Mouse (Mus musculus) embryonic stem cell, embryonic (primary cell): ENCODE results near the gene Fcrlb.

Experiments used
- CTCF ChIA-PET, 4 experiments: fragments of 300-600 bp in 2 of 4; fragments of 350-600 bp in 2 of 4; sonication (Branson Sonifier 250); formaldehyde crosslinking; loops; one replicate each; lab custom pipeline; 2022; ENCODE audit warnings: inconsistent platforms in 2 of 4; lab: Charles Lee
- POLR2A ChIA-PET, 4 experiments: fragments of 300-600 bp in 2 of 4; fragments of 350-600 bp in 2 of 4; sonication (Branson Sonifier 250); formaldehyde crosslinking; loops; one replicate each; lab custom pipeline; 2022; ENCODE audit warnings: antibody characterized with exemption in 4 of 4, inconsistent platforms in 1 of 4; lab: Charles Lee

Gene Fcrlb

GRCm38 (mm10) chr1:170866992-170867690, 45.6 kb downstream of the Fcrlb start:
- ChIA-PET POLR2A (interaction anchor here (0.7 to 17.0 kb wide), 49 partner anchors 9 to 602 kb away, joined by 3 to 329 read pairs (median 4); partner anchors contain the start of genes Dusp12 (in 3 of the 4) and Gm26620 (in 3 of the 4)), CTCF (interaction anchor here in 3 of 4 experiments (0.7 to 1.4 kb wide), 4 partner anchors 18 to 34 kb away, joined by 3 to 6 read pairs (median 4); partner anchors contain the start of genes Dusp12 (in 1 of the 3) and Gm26620 (in 1 of the 3))

- POLR2A ChIA-PET: interaction anchor here in 2 of 4 experiments (1.0 to 17.0 kb wide), 3 partner anchors 12 to 25 kb away, joined by 4 to 329 read pairs (median 25); partner anchors contain the start of genes Dusp12 (in 1 of the 2) and Gm26620 (in 1 of the 2)
- CTCF ChIA-PET: interaction anchor here in 1 of 4 experiments (0.9 kb wide), 1 partner anchor 101 kb away, joined by 3 read pairs; no protein-coding TSS in a partner anchor
These were observed 47.3 kb downstream of the Fcrlb start for GRCm38 (mm10) chr1:170865406-170865805.

GRCm38 (mm10) chr1:170864754-170865153, 48.0 kb downstream of the Fcrlb start:
- CTCF ChIA-PET: interaction anchor here in 2 of 4 experiments (0.6 to 0.9 kb wide), 2 partner anchors 100 to 268 kb away, joined by 3 to 4 read pairs; no protein-coding TSS in a partner anchor
- POLR2A ChIA-PET: interaction anchor here in 1 of 4 experiments (1.1 to 17.0 kb wide), 3 partner anchors 10 to 164 kb away, joined by 4 to 329 read pairs (median 5); partner anchors contain the start of genes Dusp12 and Gm26620

DNA sequence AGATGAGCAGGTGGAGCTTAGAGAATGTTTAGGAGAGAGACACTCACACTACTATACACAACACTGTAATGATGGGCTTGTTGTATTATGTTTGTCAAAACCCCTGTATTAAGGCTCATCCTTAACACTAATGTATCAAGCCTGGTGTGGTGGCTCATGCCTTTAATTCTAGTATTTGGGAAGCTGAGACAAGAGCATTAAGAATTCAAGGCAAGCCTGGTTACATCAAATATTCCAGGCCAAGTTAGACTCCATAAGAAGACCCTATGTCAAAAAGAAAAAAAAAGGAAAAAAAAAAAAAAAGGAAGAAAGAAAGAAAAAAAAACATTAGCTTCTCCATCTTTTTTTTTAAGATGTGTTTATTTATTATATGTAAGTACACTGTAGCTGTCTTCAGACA, 48.5 kb downstream of the Fcrlb start:
- CTCF ChIA-PET: interaction anchor here in 1 of 4 experiments (0.9 kb wide), 1 partner anchor 100 kb away, joined by 3 read pairs; no protein-coding TSS in a partner anchor
- POLR2A ChIA-PET: interaction anchor here in 1 of 4 experiments (0.7 to 1.9 kb wide), 3 partner anchors 10 to 164 kb away, joined by 3 to 5 read pairs (median 4); no protein-coding TSS in a partner anchor

DNA sequence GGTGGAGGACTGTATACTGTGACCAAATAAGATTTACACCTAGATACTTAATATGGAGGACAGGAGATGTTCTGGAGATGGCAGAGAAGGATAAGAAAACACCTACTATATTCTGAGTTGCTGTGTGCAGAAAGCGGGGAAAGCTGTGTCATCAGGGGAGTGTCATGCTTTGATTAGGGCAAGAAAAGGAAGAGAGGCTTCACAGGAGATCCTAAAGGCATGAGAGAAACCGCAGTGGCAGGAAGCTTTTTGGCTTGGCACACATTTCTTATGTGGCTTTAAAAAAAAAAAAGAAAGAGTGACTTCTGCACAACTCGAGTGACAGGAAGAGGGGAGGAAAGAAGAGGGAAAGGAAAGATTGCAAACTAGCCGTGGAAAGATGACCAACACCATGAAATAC, 49.7 kb downstream of the Fcrlb start:
- ChIA-PET CTCF (no interaction called here), POLR2A (interaction anchor here in 1 of 4 experiments (0.6 to 1.9 kb wide), 3 partner anchors 12 to 74 kb away, joined by 3 to 5 read pairs (median 3); partner anchors contain the start of gene Dusp12)

DNA sequence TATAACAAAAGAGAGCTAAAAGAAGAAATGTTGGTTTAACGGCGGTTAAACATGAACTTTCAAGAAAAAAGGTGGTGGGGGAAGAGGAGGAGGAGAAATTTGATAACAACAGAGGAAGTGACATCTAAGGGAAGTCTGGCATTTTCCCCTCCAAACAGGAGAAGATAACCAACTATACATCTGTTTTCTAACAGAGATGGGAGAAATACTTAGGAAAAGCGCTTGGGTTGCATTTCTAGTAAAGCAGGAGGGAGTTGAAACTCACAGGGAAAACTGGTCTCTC, 50.4 kb downstream of the Fcrlb start:
- CTCF ChIA-PET: no interaction called here
- POLR2A ChIA-PET: interaction anchor here in 1 of 4 experiments (0.7 to 2.4 kb wide), 4 partner anchors 9 to 528 kb away, joined by 3 to 8 read pairs (median 4); partner anchors contain the start of gene Dusp12

DNA sequence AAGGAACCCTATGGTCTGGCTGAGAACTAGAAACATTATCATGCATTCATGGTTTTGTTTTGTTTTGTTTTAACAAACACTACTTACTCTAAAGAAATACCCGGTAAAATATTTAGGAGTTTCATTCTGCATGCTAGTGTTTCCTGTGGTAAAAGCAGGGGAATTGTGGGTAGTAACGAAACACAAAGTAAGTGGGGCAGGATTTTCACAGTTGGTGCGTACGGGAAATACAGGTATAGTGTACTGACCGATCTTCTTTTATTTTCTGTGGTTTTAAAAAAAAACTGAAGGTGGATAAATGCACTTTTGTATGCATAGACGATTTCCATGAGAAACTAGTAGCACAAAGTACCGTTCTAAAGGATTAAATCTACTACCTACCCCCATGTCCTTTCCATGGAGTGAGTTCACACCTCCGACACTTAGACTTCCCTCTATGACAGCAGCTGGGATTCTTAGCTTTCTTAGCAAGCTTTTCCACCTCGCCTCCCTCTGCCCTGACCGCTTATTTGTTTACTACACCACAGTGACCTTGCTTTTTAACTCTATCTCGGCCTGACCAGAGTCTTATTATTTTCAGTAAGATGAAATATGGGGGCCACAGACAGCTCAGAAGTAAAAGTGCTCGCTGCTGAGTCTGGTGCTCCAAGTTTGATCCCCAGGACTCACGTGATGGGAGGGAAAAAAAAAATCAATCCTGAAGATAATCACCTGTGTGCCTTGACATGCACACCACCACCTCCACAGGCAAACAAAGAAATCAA, 50.9 kb downstream of the Fcrlb start:
- CTCF ChIA-PET: no interaction called here
- POLR2A ChIA-PET: interaction anchor here in 1 of 4 experiments (0.7 to 2.4 kb wide), 3 partner anchors 10 to 527 kb away, joined by 3 to 8 read pairs (median 5); no protein-coding TSS in a partner anchor

DNA sequence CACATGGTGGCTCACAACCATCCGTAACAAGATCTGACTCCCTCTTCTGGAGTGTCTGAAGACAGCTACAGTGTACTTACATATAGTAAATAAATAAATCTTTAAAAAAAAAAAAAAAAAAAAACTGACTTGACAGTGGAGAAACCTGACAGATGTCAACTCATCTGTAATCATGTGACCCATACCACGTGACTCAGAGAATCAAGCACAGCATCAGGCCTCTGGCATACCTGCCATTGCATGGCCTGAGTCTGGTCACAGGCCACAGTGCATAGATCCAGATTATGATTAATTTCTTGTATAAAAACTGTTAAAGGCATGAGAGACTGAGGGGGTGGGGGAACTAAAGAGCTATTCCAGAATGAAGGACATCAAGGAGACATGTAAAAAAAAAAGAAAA, 53.9 kb downstream of the Fcrlb start:
- CTCF ChIA-PET: interaction anchor here in 2 of 4 experiments (0.5 to 0.8 kb wide), 2 partner anchors 36 to 48 kb away, joined by 3 to 6 read pairs; no protein-coding TSS in a partner anchor
- POLR2A ChIA-PET: interaction anchor here in 3 of 4 experiments (0.8 to 1.8 kb wide), 4 partner anchors 9 to 13 kb away, joined by 4 to 7 read pairs (median 4); partner anchors contain the start of gene Atf6 (in 1 of the 3)

DNA sequence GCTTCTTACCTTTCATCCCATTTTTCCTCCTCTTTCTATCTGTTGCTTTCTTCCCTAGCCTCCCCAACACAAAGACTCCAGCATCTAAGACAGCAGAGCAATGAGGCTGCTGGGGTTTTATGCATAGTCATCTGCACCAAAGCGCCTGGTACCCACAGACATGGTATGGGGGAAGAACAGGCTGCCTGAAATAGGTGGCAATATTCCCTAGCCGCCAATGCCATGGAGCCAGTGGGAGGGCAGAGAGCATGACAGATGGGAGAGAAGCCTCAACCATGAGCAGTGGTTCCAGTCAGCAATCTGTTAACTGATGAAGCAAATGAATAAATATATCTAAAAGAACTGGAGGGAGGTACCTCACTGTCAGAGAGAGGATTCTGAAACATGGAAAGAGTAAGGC, 55.4 kb downstream of the Fcrlb start:
- CTCF ChIA-PET: no interaction called here
- POLR2A ChIA-PET: interaction anchor here in 2 of 4 experiments (1.0 to 3.3 kb wide), 2 partner anchors 10 kb away, joined by 4 to 24 read pairs; partner anchors contain the start of gene Atf6 (in 2 of the 2)
